Mouse (Mus musculus) liver, adult 2 months (tissue): ENCODE measurements around the gene Elac2. TPM values are rescaled to one million over a fixed set of nuclear protein-coding genes. Genes with fewer than 3 reads are reported as not detected.

Experiments used
- DNase-seq: peaks from one replicate; pipeline ENCODE4 v3.0.0-alpha.2; 2011; ENCODE audit warnings: low read depth, low spot score; ENCODE audit errors: extremely low read depth
- H3K27ac ChIP-seq: fragments of 200-500 bp; replicated peaks from 2 replicates; pipeline ENCODE4 v1.5.1; 2012; ENCODE audit warnings: low read depth, mild to moderate bottlenecking, control low read depth, inconsistent platforms, low read length; ENCODE audit not compliant: insufficient read depth
- H3K27me3 ChIP-seq: fragments of 200-500 bp; 2 replicates; pipeline ENCODE4 v1.6.1; 2012; ENCODE audit warnings: mild to moderate bottlenecking, moderate library complexity, low read length, inconsistent platforms; ENCODE audit not compliant: control insufficient read depth, insufficient read depth
- H3K36me3 ChIP-seq: fragments of 200-500 bp; 2 replicates; pipeline ENCODE4 v1.6.1; 2012; ENCODE audit warnings: low read length, inconsistent platforms; ENCODE audit not compliant: control insufficient read depth, insufficient read depth
- H3K4me1 ChIP-seq: fragments of 200-500 bp; 2 replicates; pipeline ENCODE4 v1.6.1; 2011; ENCODE audit warnings: low read length; ENCODE audit not compliant: control insufficient read depth, insufficient read depth
- H3K4me3 ChIP-seq: fragments of 200-500 bp; 2 replicates; pipeline ENCODE4 v1.5.1; 2011; ENCODE audit warnings: low read depth, mild to moderate bottlenecking, control low read depth, low read length, moderate library complexity; ENCODE audit not compliant: insufficient read depth
- H3K79me2 ChIP-seq: fragments of 200-500 bp; 2 replicates; pipeline ENCODE4 v1.6.1; 2012; ENCODE audit warnings: inconsistent platforms, mild to moderate bottlenecking, low read length, moderate library complexity; ENCODE audit not compliant: control insufficient read depth, insufficient read depth
- H3K9ac ChIP-seq: fragments of 200-500 bp; 2 replicates; pipeline ENCODE4 v1.6.1; 2012; ENCODE audit warnings: low read depth, mild to moderate bottlenecking, control low read depth, inconsistent platforms, low read length
- CTCF ChIP-seq: fragments of 200-500 bp; IDR thresholded peaks from 2 replicates; pipeline ENCODE4 v1.5.1; 2011; ENCODE audit warnings: low read depth, low read length, control low read depth
- POLR2A ChIP-seq: fragments of 200-500 bp; IDR thresholded peaks from 2 replicates; pipeline ENCODE4 v1.6.1; 2011; ENCODE audit warnings: low read length, control low read depth; ENCODE audit not compliant: insufficient read depth; ENCODE audit errors: extremely low read depth
- WGBS: fragments of 180-500 bp; shearing (Covaris S2); methylation state at CpG from one replicate; pipeline ENCODE4 v1.1.7; 2018; 5-methylcytosine and 5-hydroxymethylcytosine counted together
- polyA plus RNA-seq: library from polyadenylated mRNA; depleted of rRNA; stranded (reverse); fragments of >200 nt; gene quantifications from 2 replicates; pipeline ENCODE4 v1.2.3, GENCODE M21; 2012
- total RNA-seq: library from RNA; depleted of rRNA; stranded (reverse); fragments of >200 nt; gene quantifications from 2 replicates; pipeline ENCODE4 v1.2.3, GENCODE M21; 2014

The Elac2 gene
- total and polyA plus RNA-seq, 2 experiments = 11.2 to 14.8 TPM

GRCm38 (mm10) chr11:65004836-65005235 is 26.0 kb downstream of the Elac2 start:
- Histone ChIP-seq H3K4me1 (no peaks in the 10 kb centered on the region), H3K36me3 (peaks cover 14% of the 10 kb centered on the region)
- no peak for TF ChIP-seq CTCF

GRCm38 (mm10) chr11:65006047-65006446 is 27.2 kb downstream of the Elac2 start:
- Histone ChIP-seq H3K79me2 (no peaks in the 10 kb centered on the region), H3K9ac (no peak overlapping the region), H3K27ac (no peak overlapping the region), H3K27me3 (no peaks in the 10 kb centered on the region), H3K4me1 (no peaks in the 10 kb centered on the region), H3K4me3 (no peak overlapping the region), H3K36me3 (peaks cover 6% of the 10 kb centered on the region)
- no peak for TF ChIP-seq CTCF
- no peak for TF ChIP-seq POLR2A
- 90% methylated on average over 4 of the region's 4 CpGs for WGBS
- no peak for DNase-seq

More at GRCm38 (mm10) chr11:65004836-65005235, 26.0 kb downstream of the Elac2 start:
- no peak overlapping the region for H3K4me3 ChIP-seq
- DNase-seq = no peak
- H3K9ac ChIP-seq = no peak overlapping the region
- no peaks in the 10 kb centered on the region for H3K27me3 ChIP-seq
- WGBS = 88% methylated on average over 3 of the region's 3 CpGs
- no peak overlapping the region for H3K27ac ChIP-seq
- H3K79me2 ChIP-seq = no peaks in the 10 kb centered on the region

- DNase-seq = no peak
- Histone ChIP-seq H3K27ac (no peak overlapping the region), H3K4me3 (no peak overlapping the region), H3K27me3 (no peaks in the 10 kb centered on the region), H3K4me1 (no peaks in the 10 kb centered on the region), H3K36me3 (no peaks in the 10 kb centered on the region), H3K9ac (no peak overlapping the region), H3K79me2 (no peaks in the 10 kb centered on the region)
- 83% methylated on average over 6 of the region's 6 CpGs for WGBS
- TF ChIP-seq CTCF (no peak), POLR2A (no peak)
Observed at GRCm38 (mm10) chr11:65013906-65014305, 35.1 kb downstream of the Elac2 start.

- DNase-seq = no peak
- WGBS = 98% methylated on average over 1 of the region's 1 CpGs
- Histone ChIP-seq H3K27ac (no peak overlapping the region), H3K27me3 (no peaks in the 10 kb centered on the region), H3K4me3 (no peak overlapping the region), H3K9ac (no peak overlapping the region), H3K4me1 (no peaks in the 10 kb centered on the region), H3K79me2 (no peaks in the 10 kb centered on the region), H3K36me3 (no peaks in the 10 kb centered on the region)
- TF ChIP-seq POLR2A = no peak
- no peak for TF ChIP-seq CTCF
Observed at GRCm38 (mm10) chr11:65016754-65017153, 37.9 kb downstream of the Elac2 start.

- TF ChIP-seq POLR2A (no peak), CTCF (no peak)
- Histone ChIP-seq H3K79me2 (no peaks in the 10 kb centered on the region), H3K36me3 (no peaks in the 10 kb centered on the region), H3K4me1 (no peaks in the 10 kb centered on the region), H3K4me3 (no peak overlapping the region), H3K27me3 (no peaks in the 10 kb centered on the region), H3K27ac (no peak overlapping the region), H3K9ac (no peak overlapping the region)
- 66% methylated on average over 4 of the region's 4 CpGs for WGBS
- no peak for DNase-seq
Observed at GRCm38 (mm10) chr11:65020744-65021143, 41.9 kb downstream of the Elac2 start.

- Histone ChIP-seq H3K9ac (no peak overlapping the region), H3K4me3 (no peak overlapping the region), H3K27ac (no peak overlapping the region), H3K27me3 (no peaks in the 10 kb centered on the region), H3K79me2 (no peaks in the 10 kb centered on the region), H3K36me3 (no peaks in the 10 kb centered on the region), H3K4me1 (no peaks in the 10 kb centered on the region)
- WGBS = 91% methylated on average over 11 of the region's 11 CpGs
- DNase-seq = no peak
- TF ChIP-seq POLR2A = no peak
- TF ChIP-seq CTCF = no peak
Observed at GRCm38 (mm10) chr11:65022771-65023170, 43.9 kb downstream of the Elac2 start.
